Mouse (Mus musculus): Measurements from ENCODE around the gene Mphosph6.

Gene Mphosph6

GRCm38 (mm10) chr8:117771115-117771836, 30.5 kb downstream of the Mphosph6 start:
- DNase-seq (ENCODE audit: low spot score in 2 of 2): no peak

- no peak for DNase-seq (ENCODE audit: low spot score in 2 of 2)
Measured at GRCm38 (mm10) chr8:117768971-117769370, 32.8 kb downstream of the Mphosph6 start.

- DNase-seq (ENCODE audit: low spot score in 2 of 2): no peak
Measured at GRCm38 (mm10) chr8:117765947-117766346, 35.8 kb downstream of the Mphosph6 start.

- no peak for DNase-seq (ENCODE audit: low spot score in 2 of 2)
Measured at GRCm38 (mm10) chr8:117764625-117765024, 37.1 kb downstream of the Mphosph6 start.

GRCm38 (mm10) chr8:117762776-117763175, 39.0 kb downstream of the Mphosph6 start:
- no peak for DNase-seq (ENCODE audit: low spot score in 2 of 2)

- DNase-seq (ENCODE audit: low spot score in 2 of 2): no peak
Measured at GRCm38 (mm10) chr8:117757900-117758299, 43.8 kb downstream of the Mphosph6 start.

GRCm38 (mm10) chr8:117749436-117749835, 52.3 kb downstream of the Mphosph6 start:
- DNase-seq (ENCODE audit: low spot score in 2 of 2): no peak

- DNase-seq (ENCODE audit: low spot score in 2 of 2): no peak
Measured at GRCm38 (mm10) chr8:117747886-117748730, 53.6 kb downstream of the Mphosph6 start.

GRCm38 (mm10) chr8:117747428-117747827, 54.3 kb downstream of the Mphosph6 start:
- no peak for DNase-seq (ENCODE audit: low spot score in 2 of 2)

GRCm38 (mm10) chr8:117746651-117747050, 55.1 kb downstream of the Mphosph6 start:
- DNase-seq (ENCODE audit: low spot score in 2 of 2): no peak

GRCm38 (mm10) chr8:117742431-117743012, 59.2 kb downstream of the Mphosph6 start:
- DNase-seq (ENCODE audit: low spot score in 2 of 2): no peak

Data from frontal cortex, postnatal 10 days (tissue).